Mouse (Mus musculus) bone marrow, adult 2 months (tissue): ENCODE data around the gene Pmpcb.

ENCODE experiments used
- CTCF ChIP-seq: fragments of 200-500 bp; IDR thresholded peaks from 2 replicates; pipeline ENCODE4 v1.5.1; 2011; ENCODE audit warnings: low read length, control low read depth; ENCODE audit not compliant: control insufficient read depth, insufficient read depth
- POLR2A ChIP-seq: fragments of 200-500 bp; IDR thresholded peaks from 2 replicates; pipeline ENCODE4 v1.6.1; 2011; ENCODE audit warnings: low read depth, mild to moderate bottlenecking, control low read depth, low read length, borderline replicate concordance; ENCODE audit not compliant: control insufficient read depth

DNA sequence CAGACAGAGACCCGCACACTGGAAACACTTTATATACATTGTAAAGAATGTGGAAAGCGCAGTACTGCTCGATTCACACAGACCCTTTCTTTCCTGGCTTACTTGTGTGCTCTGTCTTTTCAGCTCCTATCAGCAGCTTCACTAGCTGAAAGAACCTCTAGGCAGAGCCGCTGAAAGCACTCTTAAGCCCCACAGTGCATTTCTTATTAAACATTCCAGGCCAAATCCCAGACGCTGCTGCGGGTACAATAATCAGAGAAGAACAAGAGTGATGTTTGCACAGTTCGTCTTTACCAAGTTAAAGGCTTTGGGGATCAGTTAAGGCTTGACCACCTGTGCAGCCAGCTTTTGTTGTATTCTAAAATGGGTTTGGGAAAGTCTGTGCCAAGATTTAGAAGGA, 12.1 kb upstream of the Pmpcb start:
- TF ChIP-seq CTCF (no peak), POLR2A (no peak)
